22 mouse cellular contexts compared by ENCODE assay signal in genomic region chr5:105411294-105411570, GRCm38 (mm10). TPM values are rescaled to one million over a fixed set of nuclear protein-coding genes. Genes with fewer than 3 reads are reported as not detected.
DNase-seq lines count a peak whose midpoint lies in the region; ATAC-seq and TF ChIP-seq lines count a peak whose summit lies in the region.
"Had no signal": no experiment of that assay in that cellular context is flagged by ENCODE, and none has a peak within 500 bp of the region (broad histone marks: within the 10 kb centered on the region; RNA-seq: fewer than 3 reads in every experiment).

No protein-coding gene starts in this region.

- no peak overlapping the region for H3K9ac ChIP-seq in embryonic facial prominence, embryonic 14.5 days (ENCODE audit: low read depth, low read length)
- H3K9ac ChIP-seq in hindbrain, postnatal 0 days (replicated peaks; ENCODE audit: low read length): no peak overlapping the region
- no peak overlapping the region for H3K9ac ChIP-seq in hindbrain, embryonic 16.5 days (ENCODE audit: low read depth, low read length)
- no peak overlapping the region for H3K9ac ChIP-seq in kidney, embryonic 15.5 days
- H3K9ac ChIP-seq: hindbrain, embryonic 13.5 days; limb, embryonic 12.5 days; neural tube, embryonic 12.5 days had no signal

- TF ChIP-seq CTCF in hindbrain, postnatal 0 days (IDR thresholded peaks at IDR 0.05; ENCODE audit: low read depth): no peak

- peak; percentile 22 for DNase-seq in embryonic facial prominence, embryonic 14.5 days (ENCODE audit: low spot score)
- no peak for DNase-seq in embryonic facial prominence, embryonic 10.5 days (ENCODE audit: low spot score)
- DNase-seq in hindbrain, postnatal 0 days (ENCODE audit: low spot score): peak; percentile 7
- DNase-seq in thymus, postnatal 10 days (ENCODE audit: low spot score in 2 of 2): peak; percentile 26 to 40
- DNase-seq in thymus, adult 18-20 months: no peak
- peak; percentile 53 for DNase-seq in thymus, postnatal 4 days
- DNase-seq: adrenal gland, postnatal 36 days; cerebellum, adult 9-10 months; kidney, adult 8-10 months; kidney, postnatal 14 days; lung, adult 2 months; lung, postnatal 14 days; midbrain, embryonic 14.5 days; spleen, adult 18-20 months had no signal

- 54% methylated on average over 4 of the region's 4 CpGs for WGBS in embryonic facial prominence, embryonic 14.5 days
- 63% methylated on average over 4 of the region's 4 CpGs for WGBS in embryonic facial prominence, embryonic 10.5 days
- WGBS in hindbrain, postnatal 0 days: 44% methylated on average over 4 of the region's 4 CpGs
- WGBS in hindbrain, embryonic 16.5 days: 41% methylated on average over 4 of the region's 4 CpGs
- WGBS in kidney, embryonic 15.5 days: 63% methylated on average over 4 of the region's 4 CpGs

- H3K27ac ChIP-seq in embryonic facial prominence, embryonic 14.5 days (replicated peaks; ENCODE audit: low read depth, low read length): no peak overlapping the region
- no peak overlapping the region for H3K27ac ChIP-seq in embryonic facial prominence, embryonic 10.5 days (replicated peaks)
- H3K27ac ChIP-seq in hindbrain, postnatal 0 days: no peak overlapping the region
- H3K27ac ChIP-seq in hindbrain, embryonic 16.5 days (ENCODE audit: low read depth, low read length): no peak overlapping the region
- H3K27ac ChIP-seq in kidney, embryonic 15.5 days: no peak overlapping the region
- H3K27ac ChIP-seq: gastrocnemius, adult 2 months; hindbrain, embryonic 13.5 days; layer of hippocampus, adult 2 months; limb, embryonic 12.5 days; neural tube, embryonic 12.5 days had no signal

- peaks cover 10% of the 10 kb centered on the region for H3K4me1 ChIP-seq in embryonic facial prominence, embryonic 14.5 days (ENCODE audit: control insufficient read depth, insufficient read depth, low read length)
- peaks cover 16% of the 10 kb centered on the region for H3K4me1 ChIP-seq in embryonic facial prominence, embryonic 10.5 days
- H3K4me1 ChIP-seq in hindbrain, postnatal 0 days (ENCODE audit: insufficient read depth, low read length): no peaks in the 10 kb centered on the region
- H3K4me1 ChIP-seq in hindbrain, embryonic 16.5 days (ENCODE audit: control insufficient read depth, insufficient read depth, low read depth, low read length): peaks cover 7% of the 10 kb centered on the region
- H3K4me1 ChIP-seq in kidney, embryonic 15.5 days: peaks cover 16% of the 10 kb centered on the region
- H3K4me1 ChIP-seq: limb, embryonic 12.5 days had no signal

- no peaks in the 10 kb centered on the region for H3K9me3 ChIP-seq in embryonic facial prominence, embryonic 14.5 days (ENCODE audit: control insufficient read depth, low read length)
- no peaks in the 10 kb centered on the region for H3K9me3 ChIP-seq in embryonic facial prominence, embryonic 10.5 days
- no peaks in the 10 kb centered on the region for H3K9me3 ChIP-seq in hindbrain, postnatal 0 days (ENCODE audit: low read length)
- no peaks in the 10 kb centered on the region for H3K9me3 ChIP-seq in hindbrain, embryonic 16.5 days (ENCODE audit: control insufficient read depth, low read length)
- H3K9me3 ChIP-seq in kidney, embryonic 15.5 days (replicated peaks): no peaks in the 10 kb centered on the region
- H3K9me3 ChIP-seq: hindbrain, embryonic 13.5 days; limb, embryonic 12.5 days; neural tube, embryonic 12.5 days had no signal

- H3K4me3 ChIP-seq in embryonic facial prominence, embryonic 14.5 days (ENCODE audit: low read depth, low read length): no peak overlapping the region
- no peak overlapping the region for H3K4me3 ChIP-seq in embryonic facial prominence, embryonic 10.5 days
- no peak overlapping the region for H3K4me3 ChIP-seq in hindbrain, postnatal 0 days (ENCODE audit: low read length)
- H3K4me3 ChIP-seq in hindbrain, embryonic 16.5 days (ENCODE audit: low read length): no peak overlapping the region
- H3K4me3 ChIP-seq in kidney, embryonic 15.5 days (replicated peaks): no peak overlapping the region
- H3K4me3 ChIP-seq: gastrocnemius, adult 2 months; hindbrain, embryonic 13.5 days; layer of hippocampus, adult 2 months; limb, embryonic 12.5 days; neural tube, embryonic 12.5 days had no signal

- no peak for ATAC-seq in embryonic facial prominence, embryonic 14.5 days (ENCODE audit: low read depth)
- ATAC-seq in hindbrain, postnatal 0 days: no peak
- ATAC-seq in hindbrain, embryonic 16.5 days: no peak
- no peak for ATAC-seq in kidney, embryonic 15.5 days (replicated peaks; ENCODE audit: low FRiP score)
- ATAC-seq: forebrain, embryonic 14.5 days had no signal

- H3K27me3 ChIP-seq in embryonic facial prominence, embryonic 14.5 days (replicated peaks; ENCODE audit: control insufficient read depth, insufficient read depth, low read length): no peaks in the 10 kb centered on the region
- H3K27me3 ChIP-seq in embryonic facial prominence, embryonic 10.5 days (replicated peaks; ENCODE audit: low read depth, poor library complexity, severe bottlenecking): peaks cover 7% of the 10 kb centered on the region; the same call in 1 of the 2 replicates
- H3K27me3 ChIP-seq in hindbrain, postnatal 0 days (ENCODE audit: insufficient read depth, low read length): no peaks in the 10 kb centered on the region
- no peaks in the 10 kb centered on the region for H3K27me3 ChIP-seq in hindbrain, embryonic 16.5 days (replicated peaks; ENCODE audit: control insufficient read depth, insufficient read depth, low read length)
- no peaks in the 10 kb centered on the region for H3K27me3 ChIP-seq in kidney, embryonic 15.5 days
- H3K27me3 ChIP-seq: hindbrain, embryonic 13.5 days; neural tube, embryonic 12.5 days had no signal

- H3K4me2 ChIP-seq in embryonic facial prominence, embryonic 14.5 days (ENCODE audit: low read depth, low read length): no peak overlapping the region
- H3K4me2 ChIP-seq in hindbrain, postnatal 0 days (ENCODE audit: low read depth, low read length): no peak overlapping the region
- no peak overlapping the region for H3K4me2 ChIP-seq in hindbrain, embryonic 16.5 days (ENCODE audit: low read length)
- H3K4me2 ChIP-seq in kidney, embryonic 15.5 days: no peak overlapping the region
- H3K4me2 ChIP-seq: hindbrain, embryonic 13.5 days; limb, embryonic 12.5 days; neural tube, embryonic 12.5 days had no signal

- H3K36me3 ChIP-seq in embryonic facial prominence, embryonic 14.5 days (ENCODE audit: control insufficient read depth, insufficient read depth, low read length): no peaks in the 10 kb centered on the region
- H3K36me3 ChIP-seq in embryonic facial prominence, embryonic 10.5 days (replicated peaks): no peaks in the 10 kb centered on the region
- no peaks in the 10 kb centered on the region for H3K36me3 ChIP-seq in hindbrain, postnatal 0 days (ENCODE audit: insufficient read depth, low read length)
- H3K36me3 ChIP-seq in hindbrain, embryonic 16.5 days (ENCODE audit: control insufficient read depth, insufficient read depth, low read length): no peaks in the 10 kb centered on the region
- no peaks in the 10 kb centered on the region for H3K36me3 ChIP-seq in kidney, embryonic 15.5 days
- H3K36me3 ChIP-seq: hindbrain, embryonic 13.5 days; limb, embryonic 12.5 days; neural tube, embryonic 12.5 days had no signal

RNA-seq across cellular contexts. Expression of gene Lrrc8b, which starts 4.3 kb away (rescaled TPM):
- 10.4 and 10.6 TPM in 2 replicates for polyA plus RNA-seq in embryonic facial prominence, embryonic 14.5 days (2014; fragmentation: Nextera tagmentation; extraction: Ambion mirVana)
- 6.1 and 6.4 TPM in 2 replicates for polyA plus RNA-seq in embryonic facial prominence, embryonic 10.5 days (2016; fragmentation: Nextera tagmentation; extraction: Ambion mirVana)
- 48.4 and 49.9 TPM in 2 replicates for total RNA-seq in hindbrain, postnatal 0 days (2014; rRNA removed)
- 15.3 and 17.3 TPM in 2 replicates for polyA plus RNA-seq in hindbrain, postnatal 0 days (2015; fragmentation: Nextera tagmentation; extraction: Ambion mirVana)
- 11.2 and 14.9 TPM in 2 replicates for polyA plus RNA-seq in hindbrain, embryonic 16.5 days (2015; fragmentation: Nextera tagmentation; extraction: Ambion mirVana)
- 6.1 and 7.3 TPM in 2 replicates for polyA plus RNA-seq in kidney, embryonic 15.5 days (2015; fragmentation: Nextera tagmentation; extraction: Ambion mirVana)

Comparison
In these comparisons a context has a peak if more than half of its experiments do, and no peak if none do; other contexts are left out.
1. DNase-seq: peak in embryonic facial prominence, embryonic 14.5 days (single experiment), hindbrain, postnatal 0 days (single experiment), thymus, postnatal 10 days (2 of 2) and thymus, postnatal 4 days (single experiment); none in embryonic facial prominence, embryonic 10.5 days (single experiment) and thymus, adult 18-20 months (0 of 2).